Mouse (Mus musculus) adrenal gland, postnatal 14 days (tissue): ENCODE data around the gene Rnaseh2c. TPM values are rescaled to one million over a fixed set of nuclear protein-coding genes. Genes with fewer than 3 reads are reported as not detected.
A peak's percentile ranks its signal among the peaks of the same experiment; 100 is the strongest.

Source experiments
- DNase-seq: peaks from one replicate; pipeline ENCODE4 v3.0.0; 2021; ENCODE audit warnings: mixed read lengths
- total RNA-seq: library from RNA; stranded (reverse); gene quantifications from 2 replicates; pipeline ENCODE4 v1.2.3, GENCODE M21; 2021

Rnaseh2c gene
- total RNA-seq, 1 experiment from 2014 or later = 113 TPM

GRCm38 (mm10) chr19:5636036-5636570 lies 34.4 kb downstream of the Rnaseh2c start:
- no peak for DNase-seq

DNA sequence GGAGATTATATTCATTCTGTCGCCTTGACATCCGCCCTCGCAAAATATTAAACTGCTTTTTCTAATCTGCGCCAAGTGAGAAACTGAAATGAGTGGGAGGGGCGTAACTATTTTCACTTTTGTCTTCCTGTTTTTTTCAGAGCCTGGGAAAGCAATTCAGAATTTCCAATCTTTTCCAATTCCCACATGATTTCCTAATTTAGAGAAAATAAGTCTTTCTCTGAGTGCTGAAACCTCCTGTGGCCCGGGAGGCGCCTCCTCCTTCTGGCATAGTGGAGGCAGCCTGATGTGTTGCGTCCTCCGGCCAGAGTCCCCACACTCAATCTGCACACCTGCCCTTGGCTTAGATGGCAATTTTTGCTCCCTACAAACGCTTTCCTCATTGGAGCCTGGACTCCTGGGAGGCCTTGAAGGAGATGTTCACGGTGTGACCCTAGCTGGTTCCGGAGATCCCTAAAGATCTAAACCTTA lies 34.9 kb downstream of the Rnaseh2c start:
- DNase-seq = no peak

DNA sequence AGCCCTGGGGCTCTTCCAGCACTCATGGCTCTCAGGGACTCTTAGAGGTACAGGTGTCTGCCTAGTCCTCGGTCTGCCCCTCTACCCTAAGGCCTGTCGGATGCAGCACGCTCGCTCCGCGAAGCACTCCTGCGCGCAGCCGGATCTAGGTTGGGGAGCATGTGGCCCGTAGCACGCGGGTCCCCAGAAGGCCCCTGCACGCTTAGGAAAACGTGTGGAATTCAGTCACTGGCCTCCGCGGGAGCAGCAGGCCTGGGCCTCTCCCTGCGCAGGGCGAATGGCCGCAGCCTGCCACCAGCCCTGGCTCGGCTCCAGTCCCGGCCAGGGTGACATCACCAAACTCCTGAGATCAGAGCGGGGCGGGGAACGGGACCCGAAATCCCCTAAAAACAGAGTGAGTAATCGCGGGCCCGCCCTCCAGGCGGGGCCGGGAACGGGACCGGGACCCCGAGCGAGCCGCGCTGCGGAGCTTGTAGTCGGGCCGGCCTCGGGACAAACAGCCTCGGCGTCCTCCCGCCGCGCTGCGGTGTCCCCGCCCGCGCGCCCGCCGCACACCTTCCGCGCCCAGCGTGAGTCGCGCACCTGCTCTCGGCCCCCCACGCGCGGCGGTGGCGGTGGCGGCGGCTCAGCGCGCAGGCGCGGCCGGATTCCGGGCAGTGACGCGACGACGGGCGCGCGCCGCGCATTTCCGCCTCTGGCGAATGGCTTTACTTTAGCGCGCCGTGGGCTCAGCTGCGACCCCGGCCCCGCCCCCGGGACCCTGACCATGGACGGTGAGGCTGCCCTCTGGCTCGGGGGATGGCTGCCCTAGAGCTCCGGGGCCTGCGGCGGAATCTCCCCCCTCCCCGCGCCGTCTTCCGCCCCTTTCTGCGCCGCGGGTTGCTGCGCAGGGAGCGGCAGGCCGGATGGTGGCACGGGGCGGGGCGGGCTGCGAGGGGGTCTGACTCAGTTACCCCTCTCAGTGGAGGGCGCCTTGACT lies 35.7 kb downstream of the Rnaseh2c start, which contains the start of gene Rela:
Gene Rela, plus strand, starts transcription at position 415 of the 979 bp plus-strand sequence.
- DNase-seq = peak; percentile 96

GRCm38 (mm10) chr19:5638416-5639005 lies 36.8 kb downstream of the Rnaseh2c start:
- no peak for DNase-seq

DNA sequence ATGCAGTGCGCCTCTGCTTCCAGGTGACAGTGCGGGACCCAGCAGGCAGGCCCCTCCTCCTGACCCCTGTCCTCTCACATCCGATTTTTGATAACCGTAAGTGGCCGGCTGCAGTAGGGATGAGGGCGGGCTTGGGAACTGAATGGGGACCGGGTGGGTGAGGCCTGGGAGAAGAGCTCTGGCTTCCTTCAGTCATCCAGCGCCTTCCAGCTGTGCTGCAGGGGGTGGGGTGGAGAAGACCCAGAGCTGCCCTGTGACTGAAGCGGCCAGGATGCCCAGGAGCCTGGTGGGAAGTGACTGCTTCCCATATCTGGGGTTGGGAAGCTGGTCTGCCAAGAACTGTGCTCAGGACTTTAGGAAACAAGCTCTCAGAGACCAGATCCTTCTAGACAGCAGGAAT lies 38.7 kb downstream of the Rnaseh2c start:
- DNase-seq = no peak

GRCm38 (mm10) chr19:5641021-5641420 lies 39.3 kb downstream of the Rnaseh2c start:
- DNase-seq = no peak

DNA sequence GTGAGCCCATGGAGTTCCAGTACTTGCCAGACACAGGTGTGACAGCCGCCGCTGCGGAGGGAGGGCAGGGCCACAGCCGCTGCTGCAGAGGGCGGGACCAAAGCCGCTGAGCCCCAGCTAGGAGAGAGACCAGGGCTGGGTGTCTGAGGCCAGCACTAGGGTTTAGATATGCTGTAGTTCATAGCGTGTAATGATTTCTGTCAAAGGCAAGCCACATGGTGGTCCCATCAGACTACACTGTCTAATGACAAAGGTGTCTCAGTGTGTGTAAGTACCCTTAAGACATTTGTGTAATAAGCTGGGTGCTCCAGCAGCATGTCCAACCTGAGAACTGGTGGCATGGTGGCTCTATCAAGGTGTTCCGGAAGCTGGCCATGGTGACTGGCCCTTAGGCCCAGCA lies 40.0 kb downstream of the Rnaseh2c start:
- no peak for DNase-seq

GRCm38 (mm10) chr19:5645280-5645679 lies 43.6 kb downstream of the Rnaseh2c start:
- no peak for DNase-seq

DNA sequence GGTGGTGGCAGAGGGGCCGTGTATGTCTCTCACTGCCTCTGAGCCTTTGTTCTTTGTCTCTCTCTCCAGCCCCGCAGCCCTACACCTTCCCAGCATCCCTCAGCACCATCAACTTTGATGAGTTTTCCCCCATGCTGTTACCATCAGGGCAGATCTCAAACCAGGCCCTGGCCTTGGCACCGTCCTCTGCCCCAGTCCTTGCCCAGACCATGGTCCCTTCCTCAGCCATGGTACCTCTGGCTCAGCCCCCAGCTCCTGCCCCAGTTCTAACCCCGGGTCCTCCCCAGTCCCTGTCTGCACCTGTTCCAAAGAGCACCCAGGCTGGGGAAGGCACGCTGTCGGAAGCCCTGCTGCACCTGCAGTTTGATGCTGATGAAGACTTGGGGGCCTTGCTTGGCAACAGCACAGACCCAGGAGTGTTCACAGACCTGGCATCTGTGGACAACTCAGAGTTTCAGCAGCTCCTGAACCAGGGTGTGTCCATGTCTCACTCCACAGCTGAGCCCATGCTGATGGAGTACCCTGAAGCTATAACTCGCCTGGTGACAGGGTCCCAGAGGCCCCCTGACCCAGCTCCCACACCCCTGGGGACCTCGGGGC lies 45.2 kb downstream of the Rnaseh2c start:
- DNase-seq = no peak

DNA sequence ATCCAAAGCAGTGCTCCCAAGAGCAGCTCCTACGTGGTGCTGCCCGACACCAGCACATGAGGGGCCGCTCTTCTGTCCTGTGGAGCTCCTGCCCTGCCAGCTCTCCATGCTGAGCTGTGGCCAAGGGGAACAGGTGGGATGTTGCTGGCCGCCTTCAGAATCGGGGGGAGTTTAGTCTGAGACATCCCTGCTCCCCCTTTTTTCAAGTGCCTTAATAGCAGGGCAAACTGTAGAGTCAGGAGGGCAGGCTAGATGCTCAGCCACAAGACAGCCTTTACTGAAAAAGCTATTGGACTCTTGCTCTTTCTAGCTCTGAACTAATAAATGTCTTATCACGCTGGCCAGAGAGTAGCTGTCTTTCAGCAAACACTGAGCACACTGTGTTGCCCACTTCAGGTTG lies 46.1 kb downstream of the Rnaseh2c start:
- DNase-seq = no peak

DNA sequence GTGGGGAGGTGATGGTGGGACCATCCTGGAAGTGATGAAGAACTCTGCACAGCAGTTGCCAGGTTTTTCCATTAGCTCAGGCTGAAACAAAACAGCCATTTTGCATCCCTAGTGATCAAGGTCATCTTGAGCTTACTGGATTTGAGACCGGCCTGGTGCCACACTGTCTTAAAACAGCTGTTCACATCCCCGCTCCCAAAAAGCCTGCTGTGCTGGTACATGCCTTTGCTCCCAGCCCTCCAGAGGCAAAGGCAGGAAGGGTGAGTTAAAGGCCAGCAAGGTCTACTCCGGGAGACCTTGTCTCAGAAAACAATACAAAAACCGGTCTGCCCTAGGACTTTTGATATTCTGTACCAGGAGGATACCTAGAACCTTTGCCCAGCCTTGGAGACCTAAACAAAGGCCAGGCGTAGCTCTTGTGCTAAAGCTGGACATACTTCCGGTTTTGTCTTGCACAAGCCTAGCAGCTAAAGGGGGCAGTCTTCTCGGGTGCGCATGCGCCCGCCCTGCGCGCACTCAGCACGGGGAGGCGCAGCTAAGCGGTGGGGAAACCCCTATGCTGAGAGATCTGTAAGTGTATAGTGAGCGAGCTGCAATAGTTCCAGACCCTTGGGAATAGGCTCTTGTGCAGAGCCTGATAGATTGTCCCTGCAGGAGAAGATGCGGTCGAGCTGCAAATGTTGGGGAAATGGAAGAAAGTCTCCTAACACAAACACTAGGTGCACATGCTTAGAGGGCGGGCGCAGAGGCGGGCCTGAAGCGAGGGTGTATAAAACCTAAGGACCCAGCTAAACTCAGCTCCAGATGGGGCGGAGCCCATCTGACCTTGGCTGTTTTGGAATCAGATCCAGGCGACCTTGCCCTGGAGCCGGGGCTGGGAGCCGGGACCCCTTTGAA lies 47.0 kb downstream of the Rnaseh2c start:
- DNase-seq = peak; percentile 91

GRCm38 (mm10) chr19:5649298-5649741 lies 47.6 kb downstream of the Rnaseh2c start:
- DNase-seq = peak; percentile 60

DNA sequence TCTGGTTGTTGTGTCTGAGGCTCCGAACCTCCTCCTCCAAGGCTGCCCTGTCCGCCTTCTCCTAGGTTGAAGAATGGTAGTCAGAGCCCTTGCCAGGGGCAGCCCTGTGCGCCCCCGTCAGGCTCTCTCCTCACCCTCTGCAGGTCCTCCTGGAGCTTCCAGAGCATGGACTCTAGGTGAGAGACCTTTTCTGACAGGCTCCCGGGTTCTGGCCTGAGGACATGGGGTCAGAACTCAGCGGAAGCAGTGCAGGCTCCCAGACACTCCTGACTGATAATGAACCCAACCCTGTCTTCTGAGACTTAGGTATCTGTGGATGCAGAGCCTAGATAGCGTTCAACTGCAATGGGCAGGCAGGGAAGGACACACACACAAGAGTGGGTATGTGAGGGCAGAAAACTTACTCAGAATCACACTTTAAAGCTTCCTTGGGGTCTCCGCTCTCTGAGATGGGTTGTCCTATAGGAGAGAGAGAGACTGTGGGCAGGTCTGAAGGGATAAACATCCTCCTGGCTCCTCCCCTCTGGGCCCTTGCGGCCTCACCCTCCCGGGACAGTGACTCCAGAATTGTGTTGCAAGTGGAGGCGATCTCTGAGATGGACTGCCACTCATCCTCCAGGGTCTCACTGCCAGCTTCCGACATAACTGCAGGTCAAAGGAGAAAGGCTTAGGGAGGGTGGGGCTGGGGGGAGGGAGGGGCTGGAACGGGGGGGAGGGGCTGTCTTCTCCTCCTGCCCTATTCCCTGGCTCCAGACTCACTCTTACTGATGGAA lies 50.0 kb downstream of the Rnaseh2c start:
- DNase-seq = no peak

GRCm38 (mm10) chr19:5652570-5652969 lies 50.9 kb downstream of the Rnaseh2c start:
- DNase-seq = no peak

- peak; percentile 57 for DNase-seq
These were observed 52.5 kb downstream of the Rnaseh2c start for GRCm38 (mm10) chr19:5653969-5654719.

- no peak for DNase-seq
These were observed 53.1 kb downstream of the Rnaseh2c start for GRCm38 (mm10) chr19:5654720-5655298.
